22 mouse cellular contexts compared by ENCODE assay signal in genomic region chr2:156858671-156859070, GRCm38 (mm10). TPM values are rescaled to one million over a fixed set of nuclear protein-coding genes. Genes with fewer than 3 reads are reported as not detected.
DNase-seq lines count a peak whose midpoint lies in the region; ATAC-seq and TF ChIP-seq lines count a peak whose summit lies in the region.
"Had no signal": no experiment of that assay in that cellular context is flagged by ENCODE, and none has a peak within 500 bp of the region (broad histone marks: within the 10 kb centered on the region; RNA-seq: fewer than 3 reads in every experiment).

No protein-coding gene starts in this region.

- H3K4me3 ChIP-seq in kidney, postnatal 0 days (replicated peaks; ENCODE audit: low read depth, low read length) = no peak overlapping the region
- H3K4me3 ChIP-seq in ES-E14 (ENCODE audit: insufficient read depth in 1 of 2, low read depth in 1 of 2, low read length in 2 of 2, poor library complexity in 1 of 2, severe bottlenecking in 1 of 2) = no peak overlapping the region
- H3K4me3 ChIP-seq in embryonic facial prominence, embryonic 13.5 days = no peak overlapping the region
- H3K4me3 ChIP-seq in limb, embryonic 14.5 days (replicated peaks; ENCODE audit: low read length) = no peak overlapping the region
- no peak overlapping the region for H3K4me3 ChIP-seq in neural tube, embryonic 15.5 days (replicated peaks)
- H3K4me3 ChIP-seq: hindbrain, embryonic 12.5 days; liver, embryonic 15.5 days; midbrain, embryonic 15.5 days; neural tube, embryonic 12.5 days had no signal

- H3K4me1 ChIP-seq in kidney, postnatal 0 days (replicated peaks; ENCODE audit: insufficient read depth, low read length) = no peaks in the 10 kb centered on the region
- H3K4me1 ChIP-seq in ES-E14 (ENCODE audit: control insufficient read depth in 2 of 2, insufficient read depth in 2 of 2, low read length in 2 of 2, poor library complexity in 1 of 2) = peaks cover 2 to 5% of the 10 kb centered on the region in 2 experiments; a peak in 2 of 4 replicates
- H3K4me1 ChIP-seq in embryonic facial prominence, embryonic 13.5 days = peaks cover 27% of the 10 kb centered on the region
- peaks cover 5% of the 10 kb centered on the region for H3K4me1 ChIP-seq in limb, embryonic 14.5 days (ENCODE audit: control insufficient read depth, insufficient read depth, low read length)
- peaks cover 28% of the 10 kb centered on the region for H3K4me1 ChIP-seq in neural tube, embryonic 15.5 days

- H3K36me3 ChIP-seq in kidney, postnatal 0 days (ENCODE audit: insufficient read depth, low read length) = no peaks in the 10 kb centered on the region
- H3K36me3 ChIP-seq in ES-E14 (ENCODE audit: control insufficient read depth, insufficient read depth, low read length, poor library complexity, severe bottlenecking) = peaks cover 10% of the 10 kb centered on the region
- peaks cover 26% of the 10 kb centered on the region for H3K36me3 ChIP-seq in embryonic facial prominence, embryonic 13.5 days
- H3K36me3 ChIP-seq in limb, embryonic 14.5 days (ENCODE audit: control insufficient read depth, insufficient read depth, low read length) = peaks cover 36% of the 10 kb centered on the region
- peaks cover 15% of the 10 kb centered on the region; the same call in 1 of the 2 replicates for H3K36me3 ChIP-seq in neural tube, embryonic 15.5 days
- H3K36me3 ChIP-seq: midbrain, embryonic 15.5 days had no signal

- no peak for TF ChIP-seq CTCF in kidney, postnatal 0 days (IDR thresholded peaks at IDR 0.05; ENCODE audit: low read depth)

- no peak overlapping the region for H3K9ac ChIP-seq in kidney, postnatal 0 days (ENCODE audit: low read depth, low read length)
- 0 out of 2 replicates have a peak overlapping the region, but pooled peaks have one; percentile 34 for H3K9ac ChIP-seq in ES-E14 (ENCODE audit: insufficient read depth, low read depth, low read length, poor library complexity, severe bottlenecking)
- H3K9ac ChIP-seq in embryonic facial prominence, embryonic 13.5 days = no peak overlapping the region
- 0 out of 2 replicates have a peak overlapping the region, but pooled peaks have one; percentile 21 for H3K9ac ChIP-seq in limb, embryonic 14.5 days (ENCODE audit: low read depth, low read length, severe bottlenecking)
- no peak overlapping the region for H3K9ac ChIP-seq in neural tube, embryonic 15.5 days (replicated peaks)
- H3K9ac ChIP-seq: forebrain, postnatal 0 days; hindbrain, embryonic 12.5 days; liver, embryonic 15.5 days; midbrain, embryonic 15.5 days; neural tube, embryonic 12.5 days had no signal

- in situ Hi-C loops in ES-E14 (cut with MboI; ENCODE audit: low sequenced_read_pairs in 2 of 2, unreplicated experiment in 2 of 2) = no loop called here

- ATAC-seq in kidney, postnatal 0 days (replicated peaks; ENCODE audit: low FRiP score, low read depth) = no peak
- ATAC-seq in embryonic facial prominence, embryonic 13.5 days (ENCODE audit: insufficient number of reproducible peaks, insufficient read depth, low FRiP score, low TSS enrichment, low read depth) = no peak
- no peak for ATAC-seq in limb, embryonic 14.5 days (ENCODE audit: low FRiP score, low read depth)
- no peak for ATAC-seq in neural tube, embryonic 15.5 days (ENCODE audit: low FRiP score)
- ATAC-seq: activated CD4-positive, CD25-positive, alpha-beta regulatory T cell, adult 4 months; forebrain, postnatal 0 days; midbrain, embryonic 15.5 days had no signal

- DNase-seq in kidney, postnatal 0 days (ENCODE audit: low spot score) = peak; percentile 46
- no peak for DNase-seq in kidney, adult 9 months
- no peak for DNase-seq in ES-E14 (ENCODE audit: low read depth, low spot score)
- peak; percentile 73 for DNase-seq in limb, embryonic 14.5 days (ENCODE audit: low spot score)
- DNase-seq in gastrocnemius, postnatal 36 days = no peak
- DNase-seq in adrenal gland, postnatal 4 days (ENCODE audit: low spot score in 2 of 2) = no peak
- DNase-seq: adrenal gland, adult 8-10 months; cerebellum, adult 18-20 months; cerebellum, postnatal 14 days; forebrain, postnatal 0 days; kidney, adult 8-10 months; liver had no signal

- H3K27ac ChIP-seq in kidney, postnatal 0 days = peak overlapping the region; percentile 9; the same call in 1 of the 2 replicates
- 0 out of 2 replicates have a peak overlapping the region, but pooled peaks have one; percentile 17 for H3K27ac ChIP-seq in ES-E14 (ENCODE audit: insufficient read depth, low read depth, low read length, poor library complexity, severe bottlenecking)
- peak overlapping the region; percentile 57; the same call in 1 of the 2 replicates for H3K27ac ChIP-seq in embryonic facial prominence, embryonic 13.5 days
- H3K27ac ChIP-seq in limb, embryonic 14.5 days (replicated peaks; ENCODE audit: low read depth, low read length) = peak overlapping the region; percentile 73
- no peak overlapping the region for H3K27ac ChIP-seq in neural tube, embryonic 15.5 days (replicated peaks)
- H3K27ac ChIP-seq: hindbrain, embryonic 12.5 days; liver, embryonic 15.5 days; midbrain, embryonic 15.5 days; neural tube, embryonic 12.5 days had no signal

- intact Hi-C loops in gastrocnemius, postnatal 36 days (cut with DNase I) = no loop called here

- TF ChIP-seq POLR2A in limb, embryonic 14.5 days (IDR thresholded peaks at IDR 0.05; ENCODE audit: borderline replicate concordance, extremely low read depth, insufficient read depth, insufficient read length) = no peak

- no peaks in the 10 kb centered on the region for H3K9me3 ChIP-seq in kidney, postnatal 0 days (replicated peaks; ENCODE audit: low read length)
- no peaks in the 10 kb centered on the region for H3K9me3 ChIP-seq in ES-E14 (ENCODE audit: control insufficient read depth, insufficient read depth, low read depth, low read length)
- no peaks in the 10 kb centered on the region for H3K9me3 ChIP-seq in embryonic facial prominence, embryonic 13.5 days
- H3K9me3 ChIP-seq in limb, embryonic 14.5 days (ENCODE audit: control insufficient read depth, low read length) = no peaks in the 10 kb centered on the region
- no peaks in the 10 kb centered on the region for H3K9me3 ChIP-seq in neural tube, embryonic 15.5 days (replicated peaks)
- H3K9me3 ChIP-seq: hindbrain, embryonic 12.5 days; liver, embryonic 15.5 days; midbrain, embryonic 15.5 days; neural tube, embryonic 12.5 days had no signal

- WGBS in kidney, postnatal 0 days = 65% methylated on average over 7 of the region's 7 CpGs
- WGBS in embryonic facial prominence, embryonic 13.5 days = 61% methylated on average over 7 of the region's 7 CpGs
- WGBS in limb, embryonic 14.5 days = 69% methylated on average over 7 of the region's 7 CpGs
- 86% methylated on average over 7 of the region's 7 CpGs for WGBS in neural tube, embryonic 15.5 days

- H3K4me2 ChIP-seq in kidney, postnatal 0 days (ENCODE audit: low read length) = no peak overlapping the region
- H3K4me2 ChIP-seq in embryonic facial prominence, embryonic 13.5 days = no peak overlapping the region
- H3K4me2 ChIP-seq in limb, embryonic 14.5 days (replicated peaks; ENCODE audit: low read depth, low read length, severe bottlenecking) = no peak overlapping the region
- H3K4me2 ChIP-seq in neural tube, embryonic 15.5 days = no peak overlapping the region
- H3K4me2 ChIP-seq: hindbrain, embryonic 12.5 days; liver, embryonic 15.5 days; midbrain, embryonic 15.5 days; neural tube, embryonic 12.5 days had no signal

- no peaks in the 10 kb centered on the region for H3K27me3 ChIP-seq in kidney, postnatal 0 days (ENCODE audit: insufficient read depth, low read length)
- no peaks in the 10 kb centered on the region for H3K27me3 ChIP-seq in embryonic facial prominence, embryonic 13.5 days
- H3K27me3 ChIP-seq in limb, embryonic 14.5 days (ENCODE audit: control insufficient read depth, insufficient read depth, low read length) = no peaks in the 10 kb centered on the region
- no peaks in the 10 kb centered on the region for H3K27me3 ChIP-seq in neural tube, embryonic 15.5 days (replicated peaks)
- H3K27me3 ChIP-seq: hindbrain, embryonic 12.5 days; liver, embryonic 15.5 days; midbrain, embryonic 15.5 days; neural tube, embryonic 12.5 days had no signal

RNA-seq across cellular contexts. Expression of gene 4930518I15Rik, which starts 0.9 kb away (rescaled TPM):
- polyA plus RNA-seq in kidney, postnatal 0 days (2015; fragmentation: Nextera tagmentation; extraction: Ambion mirVana) = 2.6 and 4.6 TPM in 2 replicates
- total RNA-seq in ES-E14 (2012; rRNA removed) = 0.89 and 1.2 TPM in 2 replicates
- 13.5 and 14.6 TPM in 2 replicates for polyA plus RNA-seq in embryonic facial prominence, embryonic 13.5 days (2015; fragmentation: Nextera tagmentation; extraction: Ambion mirVana)
- 2.6 and 3.2 TPM in 2 replicates for polyA plus RNA-seq in limb, embryonic 14.5 days (2012; rRNA removed)
- polyA plus RNA-seq in limb, embryonic 14.5 days (2014; fragmentation: Nextera tagmentation; extraction: Ambion mirVana) = 5.2 and 7.0 TPM in 2 replicates
- under 1 TPM; 0.25 to 0.64 TPM for total RNA-seq in gastrocnemius, postnatal 36 days (2021)
- polyA plus RNA-seq in neural tube, embryonic 15.5 days (2015; fragmentation: Nextera tagmentation; extraction: Ambion mirVana) = 7.6 and 8.9 TPM in 2 replicates
- total RNA-seq in adrenal gland, postnatal 4 days (2021) = 1 to 10 TPM; 4.3 to 5.2 TPM

RNA-seq across cellular contexts. Expression of gene Rab5if, which starts 4.3 kb away (rescaled TPM):
- 227 and 252 TPM in 2 replicates for polyA plus RNA-seq in kidney, postnatal 0 days (2015; fragmentation: Nextera tagmentation; extraction: Ambion mirVana)
- total RNA-seq in ES-E14 (2012; rRNA removed) = 216 and 219 TPM in 2 replicates
- polyA plus RNA-seq in embryonic facial prominence, embryonic 13.5 days (2015; fragmentation: Nextera tagmentation; extraction: Ambion mirVana) = 158 and 164 TPM in 2 replicates
- polyA plus RNA-seq in limb, embryonic 14.5 days (2012; rRNA removed) = 106 and 120 TPM in 2 replicates
- 167 and 171 TPM in 2 replicates for polyA plus RNA-seq in limb, embryonic 14.5 days (2014; fragmentation: Nextera tagmentation; extraction: Ambion mirVana)
- 10 to 100 TPM; 79.3 to 85.6 TPM for total RNA-seq in gastrocnemius, postnatal 36 days (2021)
- polyA plus RNA-seq in neural tube, embryonic 15.5 days (2015; fragmentation: Nextera tagmentation; extraction: Ambion mirVana) = 152 TPM in 2 replicates
- total RNA-seq in adrenal gland, postnatal 4 days (2021) = 100 to 1,000 TPM; 190 to 203 TPM

RNA-seq across cellular contexts. Expression of gene Tgif2, which starts 18.9 kb away (rescaled TPM):
- polyA plus RNA-seq in kidney, postnatal 0 days (2015; fragmentation: Nextera tagmentation; extraction: Ambion mirVana) = 38.2 and 40.6 TPM in 2 replicates
- total RNA-seq in ES-E14 (2012; rRNA removed) = 32.2 and 35.5 TPM in 2 replicates
- 69.6 and 72.6 TPM in 2 replicates for polyA plus RNA-seq in embryonic facial prominence, embryonic 13.5 days (2015; fragmentation: Nextera tagmentation; extraction: Ambion mirVana)
- polyA plus RNA-seq in limb, embryonic 14.5 days (2012; rRNA removed) = 57.2 and 82.2 TPM in 2 replicates
- polyA plus RNA-seq in limb, embryonic 14.5 days (2014; fragmentation: Nextera tagmentation; extraction: Ambion mirVana) = 64.9 and 71.7 TPM in 2 replicates
- under 1 TPM; 0.32 to 0.51 TPM for total RNA-seq in gastrocnemius, postnatal 36 days (2021)
- polyA plus RNA-seq in neural tube, embryonic 15.5 days (2015; fragmentation: Nextera tagmentation; extraction: Ambion mirVana) = 10.3 and 16.5 TPM in 2 replicates
- 10 to 100 TPM; 23.0 to 25.1 TPM for total RNA-seq in adrenal gland, postnatal 4 days (2021)

RNA-seq across cellular contexts. Expression of gene Sla2, which starts 28.3 kb away (rescaled TPM):
- polyA plus RNA-seq in kidney, postnatal 0 days (2015; fragmentation: Nextera tagmentation; extraction: Ambion mirVana) = 0.18 and 0.32 TPM in 2 replicates
- total RNA-seq in ES-E14 (2012; rRNA removed) = 5.2 and 5.3 TPM in 2 replicates
- 0.38 and 0.62 TPM in 2 replicates for polyA plus RNA-seq in embryonic facial prominence, embryonic 13.5 days (2015; fragmentation: Nextera tagmentation; extraction: Ambion mirVana)
- polyA plus RNA-seq in limb, embryonic 14.5 days (2012; rRNA removed) = 0.15 and 0.27 TPM in 2 replicates
- polyA plus RNA-seq in limb, embryonic 14.5 days (2014; fragmentation: Nextera tagmentation; extraction: Ambion mirVana) = 0.23 and 0.26 TPM in 2 replicates
- under 1 TPM in 1 of 2 experiments, not detected in 1; 0.26 TPM for total RNA-seq in gastrocnemius, postnatal 36 days (2021)
- polyA plus RNA-seq in neural tube, embryonic 15.5 days (2015; fragmentation: Nextera tagmentation; extraction: Ambion mirVana) = 0.22 and 7.3 TPM in 2 replicates
- not detected for total RNA-seq in adrenal gland, postnatal 4 days (2021)
- total RNA-seq: forebrain, postnatal 0 days; gastrocnemius, adult 18-20 months; gastrocnemius, postnatal 4 days; heart, postnatal 25 days had no signal

Comparison
In these comparisons a context has a peak if more than half of its experiments do, and no peak if none do; other contexts are left out.
1. DNase-seq: peak in kidney, postnatal 0 days (single experiment) and limb, embryonic 14.5 days (single experiment); none in kidney, adult 9 months (single experiment), ES-E14 (single experiment), gastrocnemius, postnatal 36 days (0 of 2) and adrenal gland, postnatal 4 days (0 of 2).
2. H3K9ac ChIP-seq: peak in ES-E14 (single experiment) and limb, embryonic 14.5 days (single experiment); none in kidney, postnatal 0 days (single experiment), embryonic facial prominence, embryonic 13.5 days (single experiment) and neural tube, embryonic 15.5 days (single experiment).